Mouse (Mus musculus): ENCODE measurements around the gene Pglyrp2.

DNA sequence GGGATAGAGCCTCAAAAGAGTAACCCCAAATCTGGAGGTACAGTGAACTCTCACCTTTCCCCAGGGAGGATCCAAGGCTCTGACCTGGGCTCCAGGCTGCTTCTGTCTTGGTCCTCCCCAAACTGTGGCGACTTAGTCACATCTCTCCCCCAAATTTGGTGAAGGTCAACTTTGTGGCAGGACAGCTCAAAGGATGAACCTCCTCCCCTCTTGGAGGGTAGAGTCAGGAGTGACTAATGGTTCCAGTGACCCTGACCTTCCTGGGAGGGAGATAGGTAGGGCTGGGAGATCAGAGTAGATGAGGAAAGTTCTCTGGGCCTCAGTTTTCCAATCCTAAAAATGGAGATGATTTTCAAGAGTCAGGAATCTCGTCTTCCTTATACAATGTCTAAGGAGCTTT, 45.2 kb downstream of the Pglyrp2 start:
- TF ChIP-seq POLR2A (IDR thresholded peaks at IDR 0.05; ENCODE audit: low read depth, low read length) (no peak), CTCF (IDR thresholded peaks at IDR 0.05; ENCODE audit: extremely low read depth, insufficient read length, insufficient replicate concordance, low read depth, low read length) (no peak)
